Mouse (Mus musculus) 3134 (cell line): ENCODE measurements at regions not wholly inside any gene's neighbourhood (a gene's known extent, or its start where the extent isn't known, plus 50 kb on each side); places are given as distances from the start of the nearest gene placed in this dataset.
A peak's percentile ranks its signal among the peaks of the same experiment; 100 is the strongest.

Experiments
- DNase-seq: peaks from one replicate; pipeline ENCODE4 v3.0.0-alpha.2; 2011; ENCODE audit warnings: low spot score; ENCODE audit not compliant: insufficient read length; ENCODE audit errors: extremely low read depth

- no peak for DNase-seq
Measured at GRCm38 (mm10) chr19:36178828-36179251, 58.9 kb upstream of the Ankrd1 start.

- no peak for DNase-seq
Measured at GRCm38 (mm10) chr19:36180329-36180728, 60.4 kb upstream of the Ankrd1 start.

GRCm38 (mm10) chr19:36181535-36181934 is 61.6 kb upstream of the Ankrd1 start:
- no peak for DNase-seq

GRCm38 (mm10) chr19:36183127-36183526 is 63.2 kb upstream of the Ankrd1 start:
- peak; percentile 32 for DNase-seq

- no peak for DNase-seq
Measured at GRCm38 (mm10) chr19:36189662-36190061, 69.8 kb upstream of the Ankrd1 start.

GRCm38 (mm10) chr19:36191641-36192040 is 71.7 kb upstream of the Ankrd1 start:
- no peak for DNase-seq

GRCm38 (mm10) chr19:36204269-36204668 is 84.4 kb upstream of the Ankrd1 start:
- DNase-seq = no peak

GRCm38 (mm10) chr19:36204965-36205718 is 85.2 kb upstream of the Ankrd1 start:
- no peak for DNase-seq

GRCm38 (mm10) chr19:36207735-36208288 is 87.9 kb upstream of the Ankrd1 start:
- peak; percentile 67 for DNase-seq

GRCm38 (mm10) chr19:36208419-36208818 is 88.5 kb upstream of the Ankrd1 start:
- DNase-seq = no peak

GRCm38 (mm10) chr19:36213461-36213860 is 93.6 kb upstream of the Ankrd1 start:
- no peak for DNase-seq

- peak; percentile 36 for DNase-seq
Measured at GRCm38 (mm10) chr19:36214188-36214968, 94.5 kb upstream of the Ankrd1 start.

GRCm38 (mm10) chr19:36217177-36217576 is 97.3 kb upstream of the Ankrd1 start:
- DNase-seq = no peak

GRCm38 (mm10) chr19:36217605-36218004 is 97.7 kb upstream of the Ankrd1 start:
- DNase-seq = no peak

GRCm38 (mm10) chr19:36218921-36219320 is 99.0 kb upstream of the Ankrd1 start:
- no peak for DNase-seq

GRCm38 (mm10) chr19:36221104-36221503 is 101.2 kb upstream of the Ankrd1 start:
- DNase-seq = no peak

- no peak for DNase-seq
Measured at GRCm38 (mm10) chr19:36221596-36221995, 101.7 kb upstream of the Ankrd1 start.

- no peak for DNase-seq
Measured at GRCm38 (mm10) chr19:36222198-36222597, 102.3 kb upstream of the Ankrd1 start.

GRCm38 (mm10) chr19:36224518-36224917 is 104.6 kb upstream of the Ankrd1 start:
- DNase-seq = no peak

- DNase-seq = no peak
Measured at GRCm38 (mm10) chr19:36225612-36226011, 105.7 kb upstream of the Ankrd1 start.

- no peak for DNase-seq
Measured at GRCm38 (mm10) chr19:36227418-36228160, 107.7 kb upstream of the Ankrd1 start.
